8 mouse cellular contexts compared by ENCODE assay signal in the genomic region with DNA sequence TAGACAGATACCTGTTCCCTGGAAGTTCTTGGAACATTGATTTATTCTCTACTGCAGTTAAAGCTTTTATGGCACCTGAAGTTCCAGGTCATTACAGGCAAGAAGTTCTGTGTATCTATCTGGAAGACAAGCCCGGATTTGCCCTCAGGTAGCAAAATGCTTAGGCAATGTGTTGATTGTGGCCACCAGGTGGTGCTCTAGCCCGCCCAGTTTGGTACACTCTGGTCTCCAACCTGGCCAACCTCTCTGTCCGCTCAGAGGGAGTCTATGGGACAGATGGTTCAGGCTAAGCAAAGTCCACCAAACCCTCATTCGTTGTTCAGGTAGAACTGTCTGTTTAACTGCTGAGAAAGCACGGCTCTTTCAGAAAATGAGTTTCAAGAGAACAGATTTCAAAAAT. TPM values are rescaled to one million over a fixed set of nuclear protein-coding genes. Genes with fewer than 3 reads are reported as not detected.
DNase-seq lines count a peak whose midpoint lies in the region; ATAC-seq and TF ChIP-seq lines count a peak whose summit lies in the region.

No protein-coding gene starts in this region.

- WGBS in limb, embryonic 14.5 days, result 36% methylated on average over 5 of the region's 5 CpGs
- WGBS in thymus, adult 2 months, result 32% methylated on average over 5 of the region's 5 CpGs

- TF ChIP-seq POLR2A in cortical plate, adult 2 months (IDR thresholded peaks at IDR 0.05; ENCODE audit: extremely low read depth, insufficient read depth, low read length), result no peak
- no peak for TF ChIP-seq POLR2A in limb, embryonic 14.5 days (IDR thresholded peaks at IDR 0.05; ENCODE audit: borderline replicate concordance, extremely low read depth, insufficient read depth, insufficient read length)
- TF ChIP-seq POLR2A in thymus, adult 2 months (IDR thresholded peaks at IDR 0.05; ENCODE audit: control insufficient read depth, extremely low read depth, insufficient read depth, low read length, poor library complexity), result no peak

- no peak overlapping the region for H3K4me2 ChIP-seq in limb, embryonic 14.5 days (replicated peaks; ENCODE audit: low read depth, low read length, severe bottlenecking)

- H3K4me1 ChIP-seq in cortical plate, adult 2 months (ENCODE audit: control insufficient read depth, insufficient read depth, low read length), result no peaks in the 10 kb centered on the region
- no peaks in the 10 kb centered on the region for H3K4me1 ChIP-seq in limb, embryonic 14.5 days (ENCODE audit: control insufficient read depth, insufficient read depth, low read length)
- H3K4me1 ChIP-seq in thymus, adult 2 months (replicated peaks; ENCODE audit: control insufficient read depth, insufficient read depth, low read length), result no peaks in the 10 kb centered on the region

- peak; percentile 86 for TF ChIP-seq CTCF in cortical plate, adult 2 months (IDR thresholded peaks at IDR 0.05; ENCODE audit: extremely low read depth, insufficient read depth, low read length)
- TF ChIP-seq CTCF in thymus, adult 2 months (IDR thresholded peaks at IDR 0.05; ENCODE audit: borderline replicate concordance, control insufficient read depth, extremely low read depth, insufficient read depth, low read length, poor library complexity), result peak; percentile 76; the same call in 1 of the 2 replicates

- DNase-seq in CD4-positive helper T cell, adult 2 months (ENCODE audit: low read depth, low spot score), result peak; percentile 55
- DNase-seq in adrenal gland, adult (ENCODE audit: inconsistent age in 2 of 2, low spot score in 1 of 2), result peak; percentile 65 to 90
- peak; percentile 80 for DNase-seq in gastrocnemius, postnatal 10 days
- peak; percentile 87 for DNase-seq in kidney, adult 9 months
- DNase-seq in limb, embryonic 14.5 days (ENCODE audit: low spot score), result peak; percentile 70
- peak; percentile 24 for DNase-seq in ovary, postnatal 10 days (ENCODE audit: low spot score)
- DNase-seq in thymus, adult 2 months, result peak; percentile 69

- 0 out of 2 replicates have a peak, but pooled peaks have one; percentile 37 for ATAC-seq in limb, embryonic 14.5 days (ENCODE audit: low FRiP score, low read depth)

- no peaks in the 10 kb centered on the region for H3K27me3 ChIP-seq in limb, embryonic 14.5 days (ENCODE audit: control insufficient read depth, insufficient read depth, low read length)
- H3K27me3 ChIP-seq in thymus, adult 2 months (ENCODE audit: control insufficient read depth, insufficient read depth, low read length), result no peaks in the 10 kb centered on the region

- H3K9me3 ChIP-seq in limb, embryonic 14.5 days (ENCODE audit: control insufficient read depth, low read length), result no peaks in the 10 kb centered on the region

- H3K27ac ChIP-seq in cortical plate, adult 2 months (ENCODE audit: insufficient read depth, low read length), result no peak overlapping the region
- no peak overlapping the region for H3K27ac ChIP-seq in limb, embryonic 14.5 days (replicated peaks; ENCODE audit: low read depth, low read length)
- no peak overlapping the region for H3K27ac ChIP-seq in thymus, adult 2 months (ENCODE audit: control insufficient read depth, insufficient read depth, low read length)

- no peaks in the 10 kb centered on the region for H3K36me3 ChIP-seq in limb, embryonic 14.5 days (ENCODE audit: control insufficient read depth, insufficient read depth, low read length)
- H3K36me3 ChIP-seq in thymus, adult 2 months (ENCODE audit: control insufficient read depth, insufficient read depth, low read length), result no peaks in the 10 kb centered on the region

- no peak overlapping the region for H3K9ac ChIP-seq in limb, embryonic 14.5 days (ENCODE audit: low read depth, low read length, severe bottlenecking)

- no peak overlapping the region for H3K4me3 ChIP-seq in cortical plate, adult 2 months (ENCODE audit: insufficient read depth, low read length)
- H3K4me3 ChIP-seq in limb, embryonic 14.5 days (replicated peaks; ENCODE audit: low read length), result no peak overlapping the region
- no peak overlapping the region for H3K4me3 ChIP-seq in thymus, adult 2 months (ENCODE audit: control insufficient read depth, insufficient read depth, low read length)

RNA-seq across cellular contexts. Expression of a gene that starts 36.8 kb away (rescaled TPM):
- 65.6 and 72.6 TPM in 2 replicates for polyA plus RNA-seq in cortical plate, adult 2 months (2012; rRNA removed)
- 10 to 100 TPM; 53.2 to 68.2 TPM for total RNA-seq in gastrocnemius, postnatal 10 days (2021)
- polyA plus RNA-seq in limb, embryonic 14.5 days (2012; rRNA removed), result 168 and 179 TPM in 2 replicates
- 300 and 311 TPM in 2 replicates for polyA plus RNA-seq in limb, embryonic 14.5 days (2014; fragmentation: Nextera tagmentation; extraction: Ambion mirVana)
- polyA plus RNA-seq in thymus, adult 2 months (2012; rRNA removed), result 67.9 and 70.4 TPM in 2 replicates

Comparison
In these comparisons a context has a peak if more than half of its experiments do, and no peak if none do; other contexts are left out.
1. DNase-seq: peak in every context shown above with its lines; median percentile 87 in kidney, adult 9 months; 80 in gastrocnemius, postnatal 10 days; 78 in adrenal gland, adult; 70 in limb, embryonic 14.5 days; 69 in thymus, adult 2 months; 55 in CD4-positive helper T cell, adult 2 months; 24 in ovary, postnatal 10 days.